Mouse (Mus musculus) kidney, adult 2 months (tissue): ENCODE measurements around the gene Stx16.

Source experiments
- CTCF ChIP-seq: fragments of 200-500 bp; conservative IDR thresholded peaks from 2 replicates; pipeline ENCODE4 v1.5.1; 2011; ENCODE audit warnings: low read depth, mild to moderate bottlenecking, control low read depth, low read length, moderate library complexity, mixed read lengths; ENCODE audit not compliant: insufficient read depth, insufficient read length
- POLR2A ChIP-seq: fragments of 200-500 bp; IDR thresholded peaks from one replicate; pipeline ENCODE4 v1.6.1; 2011; ENCODE audit warnings: low read depth, low read length, control low read depth

- TF ChIP-seq CTCF (no peak), POLR2A (no peak)
These were observed 50.6 kb downstream of the Stx16 start for GRCm38 (mm10) chr2:174126522-174127375.
